Mouse (Mus musculus): Measurements from ENCODE around the gene Ptf1a. TPM values are rescaled to one million over a fixed set of nuclear protein-coding genes. Genes with fewer than 3 reads are reported as not detected.

Gene Ptf1a
- total and polyA plus RNA-seq, 3 experiments: not detected

GRCm38 (mm10) chr2:19415063-19415521 lies 30.4 kb upstream of the Ptf1a start:
- H3K4me3 ChIP-seq (replicated peaks in 1 of 3; ENCODE audit: low read depth in 2 of 3, low read length in 2 of 3, poor library complexity in 1 of 3): peak overlapping the region in 2 of 3 experiments; percentile 16 to 43
- no peaks in the 10 kb centered on the region for H3K79me2 ChIP-seq (replicated peaks; ENCODE audit: control insufficient read depth, extremely low read depth, insufficient read depth, poor library complexity, severe bottlenecking)
- H3K36me3 ChIP-seq (replicated peaks in 1 of 2; ENCODE audit: control insufficient read depth in 1 of 2, insufficient read depth in 1 of 2, low read length in 1 of 2): no peaks in the 10 kb centered on the region
- peak overlapping the region; percentile 57; the same call in 1 of the 2 replicates for H3K9ac ChIP-seq (ENCODE audit: insufficient read depth, low read depth)
- peak overlapping the region; percentile 96 for H3K4me2 ChIP-seq (ENCODE audit: insufficient read depth, low read depth, poor library complexity, severe bottlenecking)
- no peaks in the 10 kb centered on the region for H3K27me3 ChIP-seq (replicated peaks)
- H3K9me3 ChIP-seq (replicated peaks; ENCODE audit: low read length): peaks cover 2% of the 10 kb centered on the region
- peak; percentile 82 for DNase-seq (ENCODE audit: extremely low read depth)
- dilution Hi-C loops (cut with MboI; ENCODE audit: extremely low pct_ligation_motif_present, extremely low pct_unique_long_range_greater_than_20kb, low sequenced_read_pairs) (no loop called here), in situ Hi-C loops (cut with MboI; ENCODE audit: low pct_ligation_motif_present, low pct_unique_long_range_greater_than_20kb, low sequenced_read_pairs) (loop anchor here (10.0 to 25.0 kb wide), 2 partner anchors 297 to 480 kb away; no protein-coding TSS in a partner anchor)
- no peak overlapping the region for H3K27ac ChIP-seq (ENCODE audit: insufficient read depth, low read depth)
- H3K4me1 ChIP-seq (ENCODE audit: control insufficient read depth in 1 of 2, insufficient read depth in 2 of 2): no peaks in the 10 kb centered on the region
- TF ChIP-seq MYC (IDR thresholded peaks at IDR 0.05; ENCODE audit: low read depth, low read length) (0 out of 2 replicates have a peak, but pooled peaks have one; percentile 64), HCFC1 (IDR thresholded peaks at IDR 0.05; ENCODE audit: low read depth, low read length) (no peak), MAX (IDR thresholded peaks at IDR 0.05; ENCODE audit: low read length) (no peak), SMC3 (IDR thresholded peaks at IDR 0.05; ENCODE audit: low read depth, low read length) (peak; percentile 62), MXI1 (IDR thresholded peaks at IDR 0.05; ENCODE audit: low read depth, low read length) (no peak), JUN (IDR thresholded peaks at IDR 0.05; ENCODE audit: insufficient read depth, low read depth, low read length) (no peak), RAD21 (IDR thresholded peaks at IDR 0.05; ENCODE audit: low read depth, low read length) (peak; percentile 91), KAT2A (IDR thresholded peaks at IDR 0.05; ENCODE audit: insufficient replicate concordance, low read length) (no peak), ELF1 (IDR thresholded peaks at IDR 0.05; ENCODE audit: low read depth, low read length) (no peak), CTCF (conservative IDR thresholded peaks at IDR 0.05 in 1 of 2, IDR thresholded peaks at IDR 0.05 in 1 of 2; ENCODE audit: low read depth in 2 of 2, low read length in 2 of 2) (peak; percentile 83 to 84; a peak in 3 of 4 replicates)

- no peak overlapping the region for H3K9ac ChIP-seq (ENCODE audit: insufficient read depth, low read depth)
- DNase-seq (ENCODE audit: extremely low read depth): no peak
- no peaks in the 10 kb centered on the region for H3K79me2 ChIP-seq (replicated peaks; ENCODE audit: control insufficient read depth, extremely low read depth, insufficient read depth, poor library complexity, severe bottlenecking)
- H3K27me3 ChIP-seq (replicated peaks): no peaks in the 10 kb centered on the region
- dilution Hi-C loops (cut with MboI; ENCODE audit: extremely low pct_ligation_motif_present, extremely low pct_unique_long_range_greater_than_20kb, low sequenced_read_pairs) (no loop called here), in situ Hi-C loops (cut with MboI; ENCODE audit: low pct_ligation_motif_present, low pct_unique_long_range_greater_than_20kb, low sequenced_read_pairs) (loop anchor here (10.0 to 25.0 kb wide), 2 partner anchors 296 to 479 kb away; no protein-coding TSS in a partner anchor)
- no peak overlapping the region for H3K4me3 ChIP-seq (replicated peaks in 1 of 3; ENCODE audit: low read depth in 2 of 3, low read length in 2 of 3, poor library complexity in 1 of 3)
- no peaks in the 10 kb centered on the region for H3K36me3 ChIP-seq (replicated peaks in 1 of 2; ENCODE audit: control insufficient read depth in 1 of 2, insufficient read depth in 1 of 2, low read length in 1 of 2)
- H3K4me2 ChIP-seq (ENCODE audit: insufficient read depth, low read depth, poor library complexity, severe bottlenecking): no peak overlapping the region
- H3K9me3 ChIP-seq (replicated peaks; ENCODE audit: low read length): peaks cover 2% of the 10 kb centered on the region
- H3K4me1 ChIP-seq (ENCODE audit: control insufficient read depth in 1 of 2, insufficient read depth in 2 of 2): no peaks in the 10 kb centered on the region
- no peak for TF ChIP-seq E2F4 (IDR thresholded peaks at IDR 0.05; ENCODE audit: insufficient replicate concordance, low read depth, low read length)
- no peak overlapping the region for H3K27ac ChIP-seq (ENCODE audit: insufficient read depth, low read depth)
Observed at GRCm38 (mm10) chr2:19416066-19416465, 29.4 kb upstream of the Ptf1a start.

- Histone ChIP-seq H3K4me3 (replicated peaks in 1 of 3; ENCODE audit: low read depth in 2 of 3, low read length in 2 of 3, poor library complexity in 1 of 3) (no peak overlapping the region), H3K36me3 (replicated peaks in 1 of 2; ENCODE audit: control insufficient read depth in 1 of 2, insufficient read depth in 1 of 2, low read length in 1 of 2) (no peaks in the 10 kb centered on the region), H3K79me2 (replicated peaks; ENCODE audit: control insufficient read depth, extremely low read depth, insufficient read depth, poor library complexity, severe bottlenecking) (no peaks in the 10 kb centered on the region), H3K9me3 (replicated peaks; ENCODE audit: low read length) (no peaks in the 10 kb centered on the region), H3K4me1 (ENCODE audit: control insufficient read depth in 1 of 2, insufficient read depth in 2 of 2) (no peaks in the 10 kb centered on the region), H3K27me3 (replicated peaks) (no peaks in the 10 kb centered on the region), H3K27ac (ENCODE audit: insufficient read depth, low read depth) (no peak overlapping the region), H3K4me2 (ENCODE audit: insufficient read depth, low read depth, poor library complexity, severe bottlenecking) (no peak overlapping the region), H3K9ac (ENCODE audit: insufficient read depth, low read depth) (no peak overlapping the region)
- in situ Hi-C loops (cut with MboI; ENCODE audit: low pct_ligation_motif_present, low pct_unique_long_range_greater_than_20kb, low sequenced_read_pairs) (loop anchor here (10.0 to 25.0 kb wide), 2 partner anchors 292 to 475 kb away; no protein-coding TSS in a partner anchor), dilution Hi-C loops (cut with MboI; ENCODE audit: extremely low pct_ligation_motif_present, extremely low pct_unique_long_range_greater_than_20kb, low sequenced_read_pairs) (no loop called here)
- no peak for DNase-seq (ENCODE audit: extremely low read depth)
- TF ChIP-seq USF2 (conservative IDR thresholded peaks at IDR 0.05; ENCODE audit: low read depth, low read length) (no peak), CTCF (conservative IDR thresholded peaks at IDR 0.05 in 1 of 2, IDR thresholded peaks at IDR 0.05 in 1 of 2; ENCODE audit: low read depth in 2 of 2, low read length in 2 of 2) (no peak), PAX5 (IDR thresholded peaks at IDR 0.05; ENCODE audit: low read length) (no peak), RAD21 (IDR thresholded peaks at IDR 0.05; ENCODE audit: low read depth, low read length) (no peak), CHD2 (IDR thresholded peaks at IDR 0.05; ENCODE audit: low read length) (no peak), CHD1 (IDR thresholded peaks at IDR 0.05; ENCODE audit: low read depth, low read length) (no peak), USF1 (IDR thresholded peaks at IDR 0.05; ENCODE audit: low read depth, low read length) (no peak), IRF4 (IDR thresholded peaks at IDR 0.05; ENCODE audit: low read depth, low read length) (no peak), POLR2AphosphoS2 (IDR thresholded peaks at IDR 0.05; ENCODE audit: low read depth, low read length) (no peak), JUN (IDR thresholded peaks at IDR 0.05; ENCODE audit: insufficient read depth, low read depth, low read length) (no peak), TBP (conservative IDR thresholded peaks at IDR 0.05; ENCODE audit: low read depth, low read length) (no peak), MEF2A (IDR thresholded peaks at IDR 0.05; ENCODE audit: borderline replicate concordance, low read depth, low read length) (no peak), SMC3 (IDR thresholded peaks at IDR 0.05; ENCODE audit: low read depth, low read length) (no peak), EP300 (IDR thresholded peaks at IDR 0.05; ENCODE audit: low read length) (no peak), NRF1 (IDR thresholded peaks at IDR 0.05; ENCODE audit: low read depth, low read length) (no peak), MAX (IDR thresholded peaks at IDR 0.05; ENCODE audit: low read length) (no peak), GABPA (IDR thresholded peaks at IDR 0.05; ENCODE audit: insufficient replicate concordance, low read depth, low read length) (no peak)
Observed at GRCm38 (mm10) chr2:19419686-19420345, 25.6 kb upstream of the Ptf1a start.
